Mouse (Mus musculus): ENCODE data around the gene Capn7.

- TF ChIP-seq POLR2A (IDR thresholded peaks at IDR 0.05; ENCODE audit: low read depth, low read length) (no peak), CTCF (IDR thresholded peaks at IDR 0.05; ENCODE audit: extremely low read depth, insufficient read length, insufficient replicate concordance, low read depth, low read length) (no peak)
Observed at GRCm38 (mm10) chr14:31367951-31368350, 31.5 kb downstream of the Capn7 start.

Measured in small intestine, adult 2 months (tissue).